Comparison of ENCODE assay signal across 16 mouse cellular contexts in the genomic region with DNA sequence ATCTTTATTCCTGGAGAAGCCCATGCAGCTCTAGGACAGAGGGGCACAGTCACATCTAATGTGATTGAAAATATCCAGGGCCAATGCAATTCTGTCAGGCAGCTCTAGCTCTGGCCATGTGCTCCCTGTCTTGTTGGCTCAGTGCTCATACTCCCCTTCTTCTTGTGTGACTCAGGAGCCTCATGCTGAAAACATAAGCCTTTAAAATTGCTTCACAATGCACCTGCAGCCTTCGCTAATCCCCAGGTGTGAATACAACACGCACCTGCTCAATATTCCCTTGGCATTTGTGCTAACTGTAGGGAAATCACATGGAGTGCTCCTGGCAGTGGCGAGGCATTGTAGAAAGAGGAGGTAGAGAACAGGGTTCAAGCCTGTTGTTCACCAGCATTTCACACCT.
"Had no signal": no experiment of that assay in that cellular context is flagged by ENCODE, and none has a peak within 500 bp of the region (broad histone marks: within the 10 kb centered on the region; RNA-seq: fewer than 3 reads in every experiment).

No protein-coding gene starts in this region.

- H3K9me3 ChIP-seq: neural tube, embryonic 13.5 days; neural tube, embryonic 15.5 days; stomach, embryonic 15.5 days had no signal

- H3K27ac ChIP-seq: neural tube, embryonic 13.5 days; neural tube, embryonic 15.5 days; stomach, embryonic 15.5 days; stomach, postnatal 0 days had no signal

- H3K4me2 ChIP-seq: neural tube, embryonic 13.5 days; neural tube, embryonic 15.5 days; stomach, embryonic 15.5 days had no signal

- H3K36me3 ChIP-seq: neural tube, embryonic 13.5 days; neural tube, embryonic 15.5 days; stomach, embryonic 15.5 days had no signal

- DNase-seq: retina, postnatal 1 day; right cerebral cortex, adult 18-20 months; right cerebral cortex, postnatal 14 days; right cerebral cortex, postnatal 25 days; right cerebral cortex, postnatal 4 days; spleen, adult 18-20 months; thymus, adult 18-20 months; thymus, adult 2 months; thymus, postnatal 14 days; thymus, postnatal 25 days; thymus, postnatal 36 days; thymus, postnatal 4 days had no signal

- H3K27me3 ChIP-seq: neural tube, embryonic 13.5 days; neural tube, embryonic 15.5 days; stomach, embryonic 15.5 days had no signal

- H3K4me1 ChIP-seq: neural tube, embryonic 13.5 days; neural tube, embryonic 15.5 days; stomach, embryonic 15.5 days had no signal

- H3K9ac ChIP-seq: neural tube, embryonic 13.5 days; neural tube, embryonic 15.5 days; stomach, embryonic 15.5 days had no signal

- H3K4me3 ChIP-seq: neural tube, embryonic 13.5 days; neural tube, embryonic 15.5 days; stomach, embryonic 15.5 days had no signal
